Mouse (Mus musculus) kidney, postnatal 4 days (tissue): ENCODE measurements around the gene Pld1.
A peak's percentile ranks its signal among the peaks of the same experiment; 100 is the strongest.
"Not testable (repeated sequence)": the region's sequence is repeated elsewhere in the genome, so short reads cannot be mapped to it uniquely, and the experiment has no call there.

Experiments used
- DNase-seq, 2 experiments: peaks; one replicate each; pipeline ENCODE4 v3.0.0; 2021; ENCODE audit warnings: mixed read lengths in 2 of 2

Pld1 gene

GRCm38 (mm10) chr3:27945397-27945796, 6.9 kb downstream of the Pld1 start:
- DNase-seq, result not testable (repeated sequence)

- DNase-seq, result no peak
These were observed 10.8 kb downstream of the Pld1 start for GRCm38 (mm10) chr3:27949175-27949872.

- no peak for DNase-seq
These were observed 11.4 kb downstream of the Pld1 start for GRCm38 (mm10) chr3:27949873-27950250.

- no peak for DNase-seq
These were observed 12.2 kb downstream of the Pld1 start for GRCm38 (mm10) chr3:27950726-27951125.

GRCm38 (mm10) chr3:27951721-27952120, 13.2 kb downstream of the Pld1 start:
- DNase-seq, result no peak

GRCm38 (mm10) chr3:27956006-27956405, 17.5 kb downstream of the Pld1 start:
- DNase-seq, result no peak

GRCm38 (mm10) chr3:27959221-27959620, 20.7 kb downstream of the Pld1 start:
- peak in 1 of 2 experiments; percentile 13 for DNase-seq

- no peak for DNase-seq
These were observed 22.7 kb downstream of the Pld1 start for GRCm38 (mm10) chr3:27961162-27961561.

- DNase-seq, result no peak
These were observed 25.3 kb downstream of the Pld1 start for GRCm38 (mm10) chr3:27963795-27964201.

GRCm38 (mm10) chr3:27968671-27969070, 30.2 kb downstream of the Pld1 start:
- DNase-seq, result no peak

- DNase-seq, result no peak
These were observed 35.4 kb downstream of the Pld1 start for GRCm38 (mm10) chr3:27973936-27974335.

GRCm38 (mm10) chr3:27974981-27975380, 36.5 kb downstream of the Pld1 start:
- no peak for DNase-seq

GRCm38 (mm10) chr3:27976931-27977544, 38.5 kb downstream of the Pld1 start:
- peak in 1 of 2 experiments; percentile 16 for DNase-seq

- no peak for DNase-seq
These were observed 39.7 kb downstream of the Pld1 start for GRCm38 (mm10) chr3:27978030-27978723.

GRCm38 (mm10) chr3:27981591-27981990, 43.1 kb downstream of the Pld1 start:
- no peak for DNase-seq

- peak; percentile 84 to 89 for DNase-seq
These were observed 44.0 kb downstream of the Pld1 start for GRCm38 (mm10) chr3:27982436-27983017.

GRCm38 (mm10) chr3:27983274-27983673, 44.8 kb downstream of the Pld1 start:
- DNase-seq, result no peak

GRCm38 (mm10) chr3:27983935-27984577, 45.6 kb downstream of the Pld1 start:
- DNase-seq, result peak; percentile 74 to 83

- no peak for DNase-seq
These were observed 46.1 kb downstream of the Pld1 start for GRCm38 (mm10) chr3:27984620-27985019.

GRCm38 (mm10) chr3:27985344-27985743, 46.8 kb downstream of the Pld1 start:
- DNase-seq, result no peak

- peak in 1 of 2 experiments; percentile 42 for DNase-seq
These were observed 49.5 kb downstream of the Pld1 start for GRCm38 (mm10) chr3:27987891-27988536.

GRCm38 (mm10) chr3:27991100-27991703, 52.7 kb downstream of the Pld1 start:
- no peak for DNase-seq
